Mouse (Mus musculus) hindbrain, embryonic 14.5 days (tissue): ENCODE results near the gene Fam168a. TPM values are rescaled to one million over a fixed set of nuclear protein-coding genes. Genes with fewer than 3 reads are reported as not detected.
A peak's percentile ranks its signal among the peaks of the same experiment; 100 is the strongest.

Experiments
- ATAC-seq: fragments of 200-750 bp; cut with Nextera tagmentation; 2 replicates; pipeline ENCODE4 v1.8.0; 2017; ENCODE audit warnings: moderate number of reproducible peaks, mild to moderate bottlenecking, moderate TSS enrichment, moderate library complexity; ENCODE audit not compliant: low FRiP score
- DNase-seq: peaks from one replicate; pipeline ENCODE4 v3.0.0-alpha.2; 2015; ENCODE audit warnings: low spot score
- H3K27ac ChIP-seq: fragments of 300-500 bp; sonication (generic); 2 replicates; pipeline ENCODE4 v1.5.1; 2014; ENCODE audit warnings: mild to moderate bottlenecking, moderate library complexity
- H3K27me3 ChIP-seq: fragments of 300-500 bp; sonication (generic); 2 replicates; pipeline ENCODE4 v1.6.1; 2014; ENCODE audit warnings: mild to moderate bottlenecking, low read length, mixed read lengths; ENCODE audit not compliant: control insufficient read depth, insufficient read depth
- H3K36me3 ChIP-seq: fragments of 300-500 bp; sonication (generic); replicated peaks from 2 replicates; pipeline ENCODE4 v1.6.1; 2014; ENCODE audit not compliant: control insufficient read depth, insufficient read depth
- H3K4me1 ChIP-seq: fragments of 300-500 bp; sonication (generic); replicated peaks from 2 replicates; pipeline ENCODE4 v1.6.1; 2014; ENCODE audit warnings: antibody characterized with exemption, low read length, mixed read lengths; ENCODE audit not compliant: control insufficient read depth, insufficient read depth
- H3K4me2 ChIP-seq: fragments of 300-500 bp; sonication (generic); replicated peaks from 2 replicates; pipeline ENCODE4 v1.6.1; 2014; ENCODE audit warnings: mild to moderate bottlenecking, moderate library complexity
- H3K4me3 ChIP-seq: fragments of 300-500 bp; sonication (generic); replicated peaks from 2 replicates; pipeline ENCODE4 v1.5.1; 2014; ENCODE audit warnings: mild to moderate bottlenecking, low read length
- H3K9ac ChIP-seq: fragments of 300-500 bp; sonication (generic); 2 replicates; pipeline ENCODE4 v1.6.1; 2014
- H3K9me3 ChIP-seq: fragments of 300-500 bp; sonication (generic); 2 replicates; pipeline ENCODE4 v1.6.1; 2016; ENCODE audit warnings: low read length; ENCODE audit not compliant: control insufficient read depth
- WGBS: fragments of 180-500 bp; shearing (Covaris S2); extraction: QIAGEN DNeasy Blood & Tissue Kit; methylation state at CpG from one replicate; pipeline ENCODE4 v1.1.7; 2014; 5-methylcytosine and 5-hydroxymethylcytosine counted together
- polyA plus RNA-seq: library from polyadenylated mRNA; unstranded; fragments of >200 nt; fragmentation: Nextera tagmentation; extraction: Ambion mirVana; gene quantifications from 2 replicates; pipeline ENCODE4 v1.2.1, GENCODE M21; 2014

Gene Fam168a
- polyA plus RNA-seq = 117 and 124 TPM in 2 replicates

- Histone ChIP-seq H3K4me1 (peaks cover 27% of the 10 kb centered on the region), H3K9me3 (no peaks in the 10 kb centered on the region), H3K36me3 (no peaks in the 10 kb centered on the region), H3K4me2 (peak within 1 kb of the TSS; percentile 84), H3K27ac (peak within 1 kb of the TSS; percentile 99), H3K27me3 (no peaks in the 10 kb centered on the region), H3K4me3 (peak within 1 kb of the TSS; percentile 87), H3K9ac (peak within 1 kb of the TSS; percentile 89)
- ATAC-seq (peak; percentile 98), DNase-seq (peak; percentile 92)
- WGBS = 0% methylated on average over 29 of the region's 37 CpGs
Observed at GRCm38 (mm10) chr7:100706143-100706841, at the start of gene Fam168a. TSS of gene Fam168a (plus strand) at chr7:100706635.

- 46% methylated on average over 5 of the region's 5 CpGs for WGBS
- no peak overlapping the region for H3K4me3 ChIP-seq
- H3K4me2 ChIP-seq = no peak overlapping the region
- H3K36me3 ChIP-seq = 0 out of 2 replicates have a peak, but pooled peaks cover 1% of the 10 kb centered on the region
- ATAC-seq = no peak
- no peak for DNase-seq
- no peaks in the 10 kb centered on the region for H3K27me3 ChIP-seq
- no peak overlapping the region for H3K27ac ChIP-seq
- no peaks in the 10 kb centered on the region for H3K4me1 ChIP-seq
- no peak overlapping the region for H3K9ac ChIP-seq
- H3K9me3 ChIP-seq = no peaks in the 10 kb centered on the region
Observed at GRCm38 (mm10) chr7:100656739-100657138, 49.7 kb upstream of the Fam168a start.

GRCm38 (mm10) chr7:100658093-100658578 is 48.3 kb upstream of the Fam168a start:
- no peak overlapping the region for H3K4me3 ChIP-seq
- no peaks in the 10 kb centered on the region for H3K27me3 ChIP-seq
- ATAC-seq (no peak), DNase-seq (no peak)
- no peaks in the 10 kb centered on the region for H3K36me3 ChIP-seq
- H3K4me2 ChIP-seq = peak overlapping the region; percentile 26; the same call in 1 of the 2 replicates
- WGBS = 34% methylated on average over 18 of the region's 18 CpGs
- no peak overlapping the region for H3K27ac ChIP-seq
- H3K9ac ChIP-seq = no peak overlapping the region
- H3K9me3 ChIP-seq = no peaks in the 10 kb centered on the region
- H3K4me1 ChIP-seq = 0 out of 2 replicates have a peak, but pooled peaks cover 3% of the 10 kb centered on the region

- no peak overlapping the region for H3K4me2 ChIP-seq
- WGBS = 87% methylated on average over 7 of the region's 7 CpGs
- no peak overlapping the region for H3K27ac ChIP-seq
- no peak overlapping the region for H3K9ac ChIP-seq
- no peaks in the 10 kb centered on the region for H3K9me3 ChIP-seq
- no peaks in the 10 kb centered on the region for H3K36me3 ChIP-seq
- no peak for DNase-seq
- H3K4me3 ChIP-seq = no peak overlapping the region
- H3K27me3 ChIP-seq = no peaks in the 10 kb centered on the region
- H3K4me1 ChIP-seq = 0 out of 2 replicates have a peak, but pooled peaks cover 3% of the 10 kb centered on the region
- no peak for ATAC-seq
Observed at GRCm38 (mm10) chr7:100661264-100661663, 45.2 kb upstream of the Fam168a start.

- no peaks in the 10 kb centered on the region for H3K9me3 ChIP-seq
- ATAC-seq = no peak
- 0 out of 2 replicates have a peak within 1 kb of the TSS, but pooled peaks have one; percentile 11 for H3K27ac ChIP-seq
- 73% methylated on average over 8 of the region's 8 CpGs for WGBS
- H3K27me3 ChIP-seq = no peaks in the 10 kb centered on the region
- no peak for DNase-seq
- H3K9ac ChIP-seq = peak within 1 kb of the TSS; percentile 25; the same call in 1 of the 2 replicates
- no peak within 1 kb of the TSS for H3K4me3 ChIP-seq
- 0 out of 2 replicates have a peak, but pooled peaks cover 3% of the 10 kb centered on the region for H3K4me1 ChIP-seq
- no peaks in the 10 kb centered on the region for H3K36me3 ChIP-seq
- H3K4me2 ChIP-seq = peak within 1 kb of the TSS; percentile 26
Observed at GRCm38 (mm10) chr7:100662231-100662630, 44.2 kb upstream of the Fam168a start, which contains the start of gene Plekhb1. TSS of gene Plekhb1 (minus strand) at chr7:100662414.

- DNase-seq (peak; percentile 91), ATAC-seq (peak; percentile 89)
- H3K9ac ChIP-seq = peak overlapping the region; percentile 25; the same call in 1 of the 2 replicates
- no peaks in the 10 kb centered on the region for H3K9me3 ChIP-seq
- no peaks in the 10 kb centered on the region for H3K36me3 ChIP-seq
- WGBS = 3% methylated on average over 13 of the region's 13 CpGs
- peak overlapping the region; percentile 26 for H3K4me2 ChIP-seq
- H3K27me3 ChIP-seq = no peaks in the 10 kb centered on the region
- 0 out of 2 replicates have a peak, but pooled peaks cover 3% of the 10 kb centered on the region for H3K4me1 ChIP-seq
- 0 out of 2 replicates have a peak overlapping the region, but pooled peaks have one; percentile 11 for H3K27ac ChIP-seq
- H3K4me3 ChIP-seq = no peak overlapping the region
Observed at GRCm38 (mm10) chr7:100663190-100663589, 43.2 kb upstream of the Fam168a start.

GRCm38 (mm10) chr7:100663729-100664304 is 42.6 kb upstream of the Fam168a start:
- H3K27ac ChIP-seq = no peak overlapping the region
- H3K4me1 ChIP-seq = 0 out of 2 replicates have a peak, but pooled peaks cover 3% of the 10 kb centered on the region
- DNase-seq = no peak
- H3K27me3 ChIP-seq = no peaks in the 10 kb centered on the region
- H3K9ac ChIP-seq = 0 out of 2 replicates have a peak overlapping the region, but pooled peaks have one; percentile 7
- H3K4me2 ChIP-seq = peak overlapping the region; percentile 26
- H3K9me3 ChIP-seq = no peaks in the 10 kb centered on the region
- peak; percentile 47; the same call in 1 of the 2 replicates for ATAC-seq
- H3K4me3 ChIP-seq = no peak overlapping the region
- 70% methylated on average over 11 of the region's 11 CpGs for WGBS
- H3K36me3 ChIP-seq = no peaks in the 10 kb centered on the region

- Histone ChIP-seq H3K36me3 (no peaks in the 10 kb centered on the region), H3K27me3 (no peaks in the 10 kb centered on the region), H3K9me3 (no peaks in the 10 kb centered on the region), H3K27ac (no peak overlapping the region), H3K9ac (no peak overlapping the region), H3K4me3 (no peak overlapping the region), H3K4me1 (no peaks in the 10 kb centered on the region), H3K4me2 (no peak overlapping the region)
- WGBS = 87% methylated on average over 5 of the region's 5 CpGs
- ATAC-seq (no peak), DNase-seq (no peak)
Observed at GRCm38 (mm10) chr7:100670646-100671045, 35.8 kb upstream of the Fam168a start.

GRCm38 (mm10) chr7:100673452-100673851 is 33.0 kb upstream of the Fam168a start:
- no peak overlapping the region for H3K27ac ChIP-seq
- H3K27me3 ChIP-seq = no peaks in the 10 kb centered on the region
- H3K36me3 ChIP-seq = no peaks in the 10 kb centered on the region
- 27% methylated on average over 7 of the region's 7 CpGs for WGBS
- H3K4me2 ChIP-seq = no peak overlapping the region
- no peak for ATAC-seq
- DNase-seq = no peak
- H3K9ac ChIP-seq = no peak overlapping the region
- H3K9me3 ChIP-seq = no peaks in the 10 kb centered on the region
- H3K4me3 ChIP-seq = no peak overlapping the region
- no peaks in the 10 kb centered on the region for H3K4me1 ChIP-seq
